Mouse (Mus musculus) activated CD4-positive, CD25-positive, alpha-beta regulatory T cell, adult 4 months (primary cell): ENCODE measurements at regions not wholly inside any gene's neighbourhood (a gene's known extent, or its start where the extent isn't known, plus 50 kb on each side); places are given as distances from the start of the nearest gene placed in this dataset.
A peak's percentile ranks its signal among the peaks of the same experiment; 100 is the strongest.

Experiments used
- ATAC-seq: one replicate; pipeline ENCODE4 v1.8.0; 2017

DNA sequence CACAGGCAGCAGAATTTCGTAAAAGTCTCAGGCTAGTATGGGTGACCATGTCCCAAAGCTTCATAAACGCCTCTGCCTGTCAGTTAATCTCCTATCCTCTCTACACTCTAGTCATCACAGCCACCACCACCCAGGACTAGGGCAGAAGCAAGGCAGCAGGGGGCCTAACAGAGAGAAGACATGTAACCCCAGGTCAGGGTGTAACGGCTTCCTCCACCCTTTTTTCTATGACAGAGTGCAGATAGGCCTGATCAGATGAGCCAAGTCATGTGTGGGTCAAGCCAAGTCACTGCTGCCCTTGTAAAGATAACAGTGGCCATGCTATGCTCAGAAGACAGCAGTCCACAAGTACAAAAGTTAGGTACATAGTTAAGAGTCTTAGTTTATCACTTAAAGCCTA lies 270.1 kb upstream of the Arid1b start:
- ATAC-seq = no peak

DNA sequence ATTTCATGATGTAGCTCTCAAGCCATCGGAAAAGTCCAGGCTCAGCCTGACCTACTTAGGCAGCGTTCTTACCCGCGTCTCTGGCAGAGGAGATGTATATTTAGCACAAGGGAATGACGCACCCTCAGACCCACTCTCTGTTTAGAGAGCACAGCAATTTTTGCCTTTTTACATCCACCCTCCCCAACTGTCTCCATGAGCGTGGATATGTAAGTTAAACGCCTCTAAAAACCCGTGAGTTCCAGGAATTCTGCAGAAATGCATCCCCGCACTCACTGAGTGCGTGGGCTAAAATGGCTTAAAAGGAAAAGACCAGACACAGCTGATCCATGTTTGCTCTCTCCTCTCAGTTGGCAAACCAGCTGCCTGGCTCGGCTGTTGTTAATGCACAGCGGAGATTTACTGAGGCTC lies 267.8 kb upstream of the Arid1b start:
- ATAC-seq = no peak

DNA sequence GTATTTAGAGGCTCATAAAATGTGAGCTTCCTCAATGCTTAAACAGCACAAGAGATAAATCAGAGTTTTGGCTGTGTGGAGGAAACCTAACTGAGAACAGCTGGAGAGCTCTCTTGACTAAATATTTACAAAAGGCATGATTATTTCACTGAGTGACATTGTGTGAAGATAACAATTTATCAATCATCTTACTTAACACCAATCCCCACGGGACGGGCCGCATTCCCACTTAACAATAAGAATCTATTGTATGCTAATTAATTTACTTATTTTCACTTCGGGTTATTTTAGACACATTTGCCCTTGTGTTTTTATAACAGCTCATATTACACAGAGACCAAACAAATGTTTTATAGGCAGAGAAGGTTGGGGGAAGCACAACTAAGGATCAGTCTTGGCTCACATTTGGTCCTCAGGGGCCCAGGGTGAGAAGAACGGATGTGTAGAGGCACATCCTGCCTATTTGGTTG lies 259.7 kb upstream of the Arid1b start:
- ATAC-seq = no peak

DNA sequence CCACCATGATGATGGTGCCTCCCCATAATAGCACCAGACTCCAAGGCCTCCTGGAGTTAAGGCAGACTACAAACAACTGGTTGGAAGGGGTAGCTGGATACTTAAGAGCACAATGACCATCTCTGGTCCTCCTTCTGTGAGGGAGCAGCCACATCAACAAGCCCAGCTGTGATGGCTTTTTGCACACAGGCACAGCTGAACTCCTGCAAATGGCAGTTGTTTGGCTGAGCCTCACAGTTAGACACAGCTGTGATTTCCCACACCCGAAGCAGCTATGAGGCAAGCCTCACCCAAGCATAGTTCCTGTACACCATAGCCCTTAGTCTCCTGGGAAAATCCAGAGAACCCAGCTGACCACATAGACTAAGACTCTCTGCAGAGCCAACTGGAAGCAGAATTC lies 258.9 kb upstream of the Arid1b start:
- ATAC-seq = no peak

DNA sequence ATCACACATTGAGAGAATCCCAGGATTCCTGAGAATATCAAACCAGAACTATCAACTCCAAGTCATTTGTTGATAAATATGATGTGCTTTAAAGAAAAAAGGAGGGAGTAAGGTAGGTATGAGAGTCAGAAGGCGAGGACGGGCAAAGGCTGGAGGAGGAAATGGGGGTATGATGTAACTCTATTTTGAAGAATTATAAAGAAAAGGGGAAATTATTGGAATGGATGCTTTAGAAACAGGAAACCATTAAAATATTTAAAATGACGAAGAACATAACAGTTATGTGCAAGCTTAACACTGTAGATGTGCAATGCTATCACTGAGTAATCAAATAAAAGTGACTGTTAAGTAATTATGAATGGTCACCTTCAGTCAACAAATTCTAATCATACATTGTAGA lies 257.4 kb upstream of the Arid1b start:
- no peak for ATAC-seq

DNA sequence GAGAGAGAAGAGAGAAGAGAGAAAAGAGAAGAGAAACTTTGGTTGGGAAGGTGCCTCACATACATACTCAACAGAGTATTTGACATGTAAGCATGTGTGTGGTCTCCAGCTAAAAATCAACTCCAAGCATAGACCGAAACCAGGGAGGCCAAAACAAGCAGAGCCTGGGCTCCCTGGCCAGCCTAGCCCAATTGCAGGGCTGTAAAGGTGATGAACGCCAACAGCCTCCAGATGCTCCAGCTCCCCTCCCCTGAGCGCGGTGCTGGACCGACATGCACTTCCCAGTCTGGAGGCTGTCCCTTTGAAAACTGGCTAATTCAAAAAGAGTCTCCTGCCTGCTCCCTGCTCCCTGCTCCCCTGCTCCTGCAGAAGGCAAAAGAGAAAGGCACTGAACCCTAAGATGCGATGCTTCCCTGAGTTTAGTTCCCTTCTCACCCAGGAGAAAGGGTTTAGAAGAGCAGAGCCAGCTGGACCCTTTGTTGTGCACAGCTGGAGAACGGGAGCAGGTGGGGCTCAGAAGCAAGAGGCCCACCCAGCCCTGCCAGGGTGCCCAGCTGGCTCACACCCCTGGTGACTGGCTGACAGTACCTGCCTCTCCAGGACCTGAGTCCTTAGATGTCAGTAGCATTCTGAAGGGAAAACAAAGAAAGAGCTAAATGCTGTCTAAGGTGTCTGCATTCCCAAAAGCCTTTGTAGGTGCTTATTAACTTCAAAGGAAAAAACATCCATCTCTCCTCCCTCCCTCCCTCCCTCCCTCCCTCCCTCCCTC lies 255.2 kb upstream of the Arid1b start:
- ATAC-seq = no peak

DNA sequence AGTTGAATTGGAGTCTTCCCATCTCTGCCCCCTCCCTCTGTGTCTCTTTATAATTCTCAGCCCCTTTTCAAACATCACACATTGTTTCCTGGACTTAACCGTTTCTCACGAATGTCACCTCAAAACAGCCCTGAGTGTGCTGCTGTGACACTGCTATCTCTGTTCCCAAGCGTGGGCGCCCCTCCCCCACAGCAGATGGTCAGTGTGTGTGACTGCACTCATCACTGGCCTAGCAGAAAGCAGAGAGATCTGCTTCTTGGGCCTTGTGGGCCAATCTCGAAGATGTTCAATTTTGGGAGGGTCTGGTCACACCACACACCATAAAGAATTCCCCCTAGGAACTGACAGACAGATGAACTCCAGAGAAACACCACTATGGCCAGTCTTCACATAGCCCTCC lies 253.3 kb upstream of the Arid1b start:
- no peak for ATAC-seq

DNA sequence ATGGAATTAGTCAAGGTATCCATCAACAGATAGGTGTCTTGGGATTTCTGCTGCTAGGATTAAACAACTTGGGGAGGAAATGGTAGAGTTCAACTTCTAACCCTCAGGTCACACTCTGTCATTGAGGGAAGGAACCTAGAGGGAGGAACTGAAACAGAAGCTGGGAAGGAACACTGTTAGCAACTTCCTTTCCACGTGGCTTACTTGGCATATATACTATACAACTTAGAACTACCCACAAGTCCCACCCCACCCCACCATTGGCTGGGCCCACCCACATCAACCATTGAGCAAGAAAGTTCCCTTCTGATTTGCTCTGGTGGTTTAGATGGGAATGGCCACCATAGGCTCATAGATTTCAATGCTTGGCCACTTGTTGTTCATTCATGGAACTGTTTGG lies 251.8 kb upstream of the Arid1b start:
- no peak for ATAC-seq

DNA sequence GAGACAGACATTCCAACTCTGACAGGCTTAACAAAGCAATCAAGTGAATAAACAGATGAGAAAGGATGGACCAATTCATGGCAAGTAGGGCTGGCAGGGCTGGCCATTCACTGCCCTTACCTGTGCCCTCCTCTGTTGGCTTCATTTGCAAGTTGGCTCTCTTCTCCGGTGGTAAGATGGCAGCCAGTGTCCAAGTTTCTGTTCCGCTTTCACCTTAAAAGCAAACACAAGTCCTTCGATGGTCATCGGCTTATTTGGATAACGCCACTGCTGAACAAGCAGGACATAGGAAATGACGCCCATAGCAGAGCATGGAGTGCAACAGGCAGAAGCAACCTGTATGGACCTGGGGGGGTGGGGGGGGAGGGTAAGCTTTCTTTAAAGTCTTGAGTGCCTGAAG lies 231.2 kb upstream of the Arid1b start:
- no peak for ATAC-seq

DNA sequence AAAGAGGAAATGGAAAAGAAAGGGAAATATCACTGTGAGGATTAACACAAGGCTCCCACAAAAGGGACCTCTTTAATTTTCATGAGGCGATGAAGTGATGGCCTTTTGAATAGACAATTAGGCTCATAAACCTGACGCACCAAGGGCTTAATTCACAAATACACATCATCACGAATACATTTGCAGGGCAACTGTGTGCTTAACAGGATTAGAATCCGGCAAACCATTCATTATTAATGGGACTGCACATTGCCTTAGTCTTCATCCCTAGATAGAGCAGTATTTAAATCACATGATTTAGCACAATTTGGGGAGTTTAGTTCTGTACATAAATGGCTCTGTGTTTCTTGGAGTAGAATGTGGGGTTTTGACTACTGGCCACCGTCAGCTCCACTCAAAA lies 228.4 kb upstream of the Arid1b start:
- no peak for ATAC-seq

DNA sequence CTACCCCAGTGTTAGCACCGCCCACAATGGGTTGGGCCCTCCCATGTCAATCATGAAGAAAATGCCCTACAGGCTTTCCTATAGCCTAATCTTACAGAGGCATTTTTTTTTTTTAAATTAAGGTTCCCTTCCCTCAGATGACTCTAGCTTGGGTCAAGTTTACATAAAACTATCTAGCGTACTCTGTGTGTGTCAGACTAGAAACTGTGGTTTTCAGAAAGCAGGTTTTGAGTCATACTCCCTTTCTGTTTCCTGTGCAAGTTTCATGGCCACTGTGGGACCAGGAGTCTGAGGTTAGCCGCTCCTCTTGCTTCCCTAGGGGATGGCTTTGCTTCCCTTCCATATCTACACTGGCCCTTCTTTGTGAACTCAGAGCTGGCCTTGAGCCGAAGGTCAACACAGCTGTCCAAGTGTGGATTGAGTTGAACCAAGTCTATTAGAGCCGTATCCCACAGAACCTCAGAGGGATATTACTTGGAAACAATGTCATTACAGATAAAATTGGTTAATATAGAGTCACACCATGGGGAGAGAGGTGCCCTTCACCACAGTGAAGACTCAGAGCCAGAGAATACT lies 226.1 kb upstream of the Arid1b start:
- no peak for ATAC-seq

DNA sequence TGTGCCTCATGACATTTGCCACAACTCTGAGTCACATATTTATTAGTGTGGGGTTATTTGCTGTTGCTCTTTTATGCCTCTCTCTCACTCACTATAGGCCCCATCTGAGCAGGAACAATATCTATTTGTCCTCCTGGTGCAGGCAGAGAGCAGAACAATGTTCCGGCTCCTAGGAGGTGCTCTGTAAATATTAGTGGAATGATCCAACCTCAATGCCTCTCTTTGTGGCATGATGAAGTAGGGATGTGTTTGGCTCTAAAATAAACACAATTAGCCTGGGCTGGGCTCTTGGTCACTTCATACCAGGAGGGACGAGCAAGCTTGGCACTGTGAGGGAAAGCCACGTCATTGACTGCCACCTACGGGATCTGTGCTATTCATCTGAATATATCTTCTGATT lies 224.8 kb upstream of the Arid1b start:
- no peak for ATAC-seq

DNA sequence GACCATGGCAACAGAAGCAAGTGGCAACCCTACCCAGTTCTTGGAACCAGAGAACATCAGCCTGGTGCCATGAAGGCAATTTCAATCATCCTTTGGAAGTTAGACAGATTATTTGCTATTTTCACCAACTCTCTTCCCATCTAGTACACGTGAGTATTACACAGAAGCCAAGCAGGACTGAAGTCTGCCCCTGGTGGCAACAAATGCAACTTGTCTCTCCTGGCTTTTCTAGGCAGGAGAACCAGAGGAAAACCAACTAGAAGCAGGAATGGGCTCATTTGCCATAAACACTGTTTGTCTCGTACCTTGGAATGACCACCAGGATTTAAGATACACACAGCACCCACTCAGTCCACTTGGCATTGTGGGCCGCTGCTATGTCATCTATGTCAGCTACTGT lies 224.1 kb upstream of the Arid1b start:
- ATAC-seq = no peak

DNA sequence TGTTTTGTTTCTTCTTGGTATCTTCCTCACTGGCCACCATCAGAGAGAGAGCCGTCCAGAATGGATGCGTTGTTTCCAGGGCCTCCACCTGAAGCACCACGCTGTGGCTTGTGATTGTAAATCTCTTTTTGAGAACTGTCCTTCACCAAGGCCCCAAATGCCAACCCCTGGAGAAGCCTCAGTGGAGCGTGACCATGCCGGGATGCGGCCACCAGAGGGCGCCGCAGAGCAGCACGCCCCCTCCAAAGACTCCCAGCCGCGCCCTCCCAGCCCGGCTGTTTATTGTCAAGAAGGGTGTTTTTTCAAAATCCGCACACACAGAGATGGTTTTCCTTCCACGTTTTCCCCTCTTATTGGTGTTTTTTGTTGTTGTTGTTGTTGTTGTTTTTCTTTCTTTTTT lies 216.0 kb upstream of the Arid1b start:
- peak; percentile 81 for ATAC-seq

DNA sequence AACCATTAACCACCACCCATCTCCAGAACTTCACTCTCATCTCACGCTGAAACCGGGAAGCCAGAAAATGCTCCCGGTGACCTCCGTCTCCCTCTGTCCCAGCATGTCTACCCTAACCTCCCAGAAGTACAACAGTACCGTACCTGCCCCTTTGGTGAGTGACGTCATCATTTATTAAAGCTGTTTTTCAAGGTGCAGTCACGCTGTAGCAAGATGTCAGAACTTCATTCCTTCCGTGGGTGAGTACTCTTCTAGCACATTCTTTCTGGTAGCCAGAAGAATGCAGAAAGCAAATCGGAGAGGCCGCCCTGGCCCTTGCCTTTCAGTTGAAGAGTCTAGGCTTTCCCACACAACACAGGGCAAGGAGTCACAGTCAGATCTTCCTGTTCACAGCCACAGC lies 215.1 kb upstream of the Arid1b start:
- ATAC-seq = no peak

DNA sequence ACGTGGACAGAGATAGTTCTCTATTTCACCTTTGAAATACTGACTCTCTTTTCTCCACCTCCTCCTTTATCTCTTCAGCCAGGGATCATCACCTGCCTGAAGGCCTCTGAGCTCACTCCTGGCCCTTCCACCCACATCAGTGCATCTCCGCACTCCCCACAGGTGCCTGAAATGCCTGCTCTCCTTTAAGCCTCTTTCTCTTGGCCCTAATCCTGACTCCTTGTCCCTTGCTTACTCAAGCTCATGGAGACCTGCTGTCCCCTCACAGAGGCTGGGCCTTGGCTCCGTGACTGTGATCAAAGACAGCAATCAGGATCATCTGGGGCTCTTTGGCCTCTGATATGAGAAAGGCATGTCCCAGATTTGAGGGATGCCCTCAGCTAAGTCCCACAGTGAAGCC lies 212.5 kb upstream of the Arid1b start:
- no peak for ATAC-seq

DNA sequence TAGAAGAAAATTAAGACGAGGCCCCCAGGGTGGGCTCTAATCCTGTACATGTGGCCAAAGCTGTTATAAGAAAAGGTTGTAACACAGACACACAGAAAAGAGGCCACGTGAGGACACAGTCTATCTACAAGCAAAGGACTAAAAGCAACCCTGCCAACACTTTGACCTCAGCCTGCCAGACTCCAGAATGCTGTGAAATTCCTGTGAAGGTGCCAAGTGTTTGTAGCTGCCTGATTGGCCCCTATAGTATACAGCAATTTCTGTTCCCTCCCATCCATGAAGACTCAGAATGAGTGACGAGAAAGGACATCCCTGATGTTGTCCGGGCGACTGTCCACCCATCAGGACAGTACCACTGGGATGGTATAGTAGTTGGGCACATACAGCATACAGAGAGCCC lies 209.8 kb upstream of the Arid1b start:
- no peak for ATAC-seq

DNA sequence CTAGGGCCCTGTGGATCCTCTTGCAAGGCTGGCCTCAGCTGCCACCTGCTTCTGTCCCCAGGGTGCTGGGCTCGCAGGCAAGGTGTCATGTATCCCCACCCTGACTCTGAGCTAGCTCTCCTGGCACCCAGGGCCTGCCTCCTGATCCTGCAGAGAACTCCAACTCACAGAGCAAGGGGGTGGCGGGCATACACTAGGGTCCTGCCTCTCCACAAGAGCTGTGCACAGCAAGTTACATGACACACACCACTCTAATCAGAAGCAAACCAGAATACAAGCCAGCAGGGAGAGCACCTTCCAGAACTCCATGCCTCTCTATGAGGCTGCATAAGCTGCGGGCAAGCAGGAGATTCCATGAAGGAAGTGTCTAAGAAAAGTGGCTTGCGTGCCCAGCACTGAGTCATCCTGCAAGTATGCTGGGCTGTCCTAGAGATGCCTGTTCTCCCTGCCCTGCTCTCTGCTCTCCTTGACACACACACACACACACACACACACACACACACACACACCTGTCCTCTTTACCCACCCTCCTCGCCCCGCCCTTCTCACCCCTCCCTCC lies 208.8 kb upstream of the Arid1b start:
- no peak for ATAC-seq

DNA sequence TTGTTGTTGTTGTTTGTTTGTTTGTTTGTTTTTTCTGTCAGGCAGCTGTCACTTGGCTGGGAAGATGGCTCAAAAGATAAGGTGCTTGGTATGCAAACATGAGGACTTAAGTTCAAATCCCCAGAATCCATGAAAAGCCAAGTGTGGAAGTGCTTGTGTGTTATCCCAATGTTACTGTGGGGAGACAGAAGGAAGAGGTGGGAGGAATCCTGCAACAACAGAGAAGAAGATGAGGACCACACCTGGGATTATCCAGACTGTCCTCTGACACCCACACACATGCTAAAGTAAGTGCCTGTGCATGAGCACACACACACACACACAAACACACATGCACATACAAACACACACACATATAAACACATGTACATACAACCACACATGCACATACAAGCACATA lies 207.6 kb upstream of the Arid1b start:
- ATAC-seq = no peak

DNA sequence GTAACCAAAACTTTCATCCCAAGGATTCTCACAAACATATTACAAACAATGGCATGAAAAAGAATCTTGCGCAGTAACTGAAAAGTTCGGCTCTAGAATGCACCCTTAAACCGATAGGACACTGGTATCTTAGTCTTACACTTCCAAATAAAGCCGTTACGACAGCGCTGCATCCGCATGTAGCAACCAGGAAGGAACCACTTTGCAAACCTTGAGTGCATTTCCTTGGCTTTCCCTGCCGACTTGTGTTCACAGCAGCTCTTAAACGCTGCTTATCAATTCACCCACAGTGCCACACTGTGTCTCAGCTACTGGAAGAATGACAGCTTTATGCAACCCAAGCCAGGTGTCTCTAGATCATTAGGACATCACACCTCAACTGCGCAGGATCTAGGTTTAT lies 202.3 kb upstream of the Arid1b start:
- ATAC-seq = no peak

DNA sequence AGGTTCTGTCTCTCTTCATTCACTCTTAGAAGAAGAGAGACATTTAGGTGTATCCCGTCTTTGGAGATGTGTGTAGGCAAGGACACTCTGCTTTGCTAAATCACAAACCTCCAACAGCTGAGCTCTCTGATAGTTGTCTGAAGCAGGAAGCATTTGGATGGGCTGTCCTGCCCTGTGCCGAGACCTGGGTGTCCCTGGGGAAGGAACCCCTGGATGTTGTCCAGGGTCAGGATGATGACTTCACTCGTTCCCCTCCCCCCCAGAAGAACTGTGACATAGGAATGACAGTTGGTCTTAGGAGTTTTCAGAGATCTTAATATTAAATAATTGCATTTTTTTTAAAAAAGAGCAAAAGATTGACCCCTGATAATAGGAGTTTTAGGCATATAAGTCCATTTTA lies 197.9 kb upstream of the Arid1b start:
- ATAC-seq = no peak

DNA sequence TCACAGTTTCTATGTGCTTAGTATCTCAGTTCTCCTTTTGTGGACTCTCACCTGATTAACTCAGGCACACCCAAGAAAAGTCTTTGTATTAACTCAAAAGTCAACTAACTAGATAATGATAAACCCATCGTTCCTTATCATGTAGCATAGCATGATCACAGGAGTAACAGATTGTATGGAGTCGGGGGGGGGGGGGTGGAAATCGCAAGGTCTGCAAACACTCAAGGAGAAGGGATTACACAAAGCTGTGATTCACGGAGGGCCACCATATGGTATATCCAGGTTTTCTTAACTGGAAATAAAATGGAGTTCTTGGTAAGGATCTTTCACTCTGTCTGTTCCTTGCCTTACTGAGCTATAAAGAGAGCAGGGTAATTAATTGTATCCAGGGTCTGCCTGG lies 190.1 kb upstream of the Arid1b start:
- no peak for ATAC-seq

DNA sequence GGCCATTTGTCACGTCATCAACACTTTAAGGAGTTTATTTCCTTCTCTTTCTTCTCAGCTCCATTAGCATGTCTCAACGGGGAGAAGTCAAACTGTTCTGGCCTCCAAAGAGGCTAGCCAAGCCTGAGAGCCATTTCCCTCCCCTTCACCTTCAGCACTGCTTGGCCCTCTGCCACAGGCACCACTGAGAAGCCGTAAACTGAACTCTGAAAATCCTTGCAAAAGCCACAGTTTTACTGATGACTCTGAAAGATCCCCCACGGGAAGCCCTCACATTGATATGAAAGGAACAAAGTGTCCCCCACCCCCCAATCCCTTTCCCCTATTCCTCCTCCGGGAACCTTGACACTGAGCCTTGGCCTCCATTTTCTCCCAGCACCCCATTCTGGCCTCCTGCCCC lies 188.1 kb upstream of the Arid1b start:
- no peak for ATAC-seq

DNA sequence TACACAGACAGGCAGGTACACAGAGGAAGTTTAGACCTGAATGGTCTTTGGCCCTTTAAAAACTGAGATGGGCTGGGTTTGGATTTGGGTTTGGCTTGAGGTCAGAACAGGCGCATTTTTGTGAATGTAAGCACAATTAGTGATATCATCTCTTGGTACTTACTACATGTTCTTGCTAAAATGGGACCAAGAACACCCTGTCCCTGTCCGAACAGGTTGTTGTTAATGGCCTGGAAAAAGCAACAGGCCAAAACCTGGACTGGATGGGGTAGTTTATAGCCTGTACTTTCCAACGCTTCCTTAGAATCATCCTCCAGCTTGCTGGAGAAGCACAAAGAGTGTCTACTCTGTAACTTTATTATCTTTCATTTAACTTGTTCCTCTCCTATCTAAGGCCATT lies 185.2 kb upstream of the Arid1b start:
- ATAC-seq = no peak

DNA sequence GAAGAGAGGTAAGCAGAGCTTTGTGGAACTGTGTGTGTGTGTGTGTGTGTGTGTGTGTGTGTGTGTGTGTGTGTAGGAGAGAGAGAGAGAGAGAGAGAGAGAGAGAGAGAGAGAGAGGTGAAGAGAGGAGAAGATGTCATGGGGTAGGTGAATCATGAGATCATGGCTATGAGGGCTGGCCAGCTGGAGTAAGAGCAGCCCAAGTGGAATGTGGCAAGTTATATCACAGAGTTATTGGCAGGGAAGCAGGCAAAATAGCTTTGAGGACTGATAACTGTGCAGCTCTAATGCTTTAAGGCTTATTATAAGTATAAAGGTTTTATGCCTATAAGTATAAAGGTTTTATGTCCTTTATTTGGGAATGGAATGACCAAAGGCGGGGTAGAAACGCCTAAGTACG lies 180.9 kb upstream of the Arid1b start:
- ATAC-seq = no peak
